Mouse (Mus musculus) hindbrain, embryonic 13.5 days (tissue): Measurements from ENCODE around the gene Rgs14. TPM values are rescaled to one million over a fixed set of nuclear protein-coding genes. Genes with fewer than 3 reads are reported as not detected.

Experiments used
- ATAC-seq: fragments of 200-750 bp; cut with Nextera tagmentation; 2 replicates; pipeline ENCODE4 v1.8.0; 2017; ENCODE audit warnings: moderate TSS enrichment; ENCODE audit not compliant: low FRiP score
- H3K27ac ChIP-seq: fragments of 300-500 bp; sonication (generic); 2 replicates; pipeline ENCODE4 v1.5.1; 2015; ENCODE audit warnings: inconsistent platforms, mild to moderate bottlenecking, moderate library complexity
- H3K27me3 ChIP-seq: fragments of 300-500 bp; sonication (generic); 2 replicates; pipeline ENCODE4 v1.6.1; 2015; ENCODE audit warnings: mild to moderate bottlenecking, inconsistent platforms
- H3K36me3 ChIP-seq: fragments of 300-500 bp; sonication (generic); 2 replicates; pipeline ENCODE4 v1.6.1; 2015; ENCODE audit warnings: mild to moderate bottlenecking, inconsistent platforms
- H3K4me1 ChIP-seq: fragments of 300-500 bp; sonication (generic); replicated peaks from 2 replicates; pipeline ENCODE4 v1.6.1; 2015; ENCODE audit warnings: inconsistent platforms
- H3K4me2 ChIP-seq: fragments of 300-500 bp; sonication (generic); 2 replicates; pipeline ENCODE4 v1.6.1; 2015; ENCODE audit warnings: inconsistent platforms, mild to moderate bottlenecking, moderate library complexity
- H3K4me3 ChIP-seq: fragments of 300-500 bp; sonication (generic); 2 replicates; pipeline ENCODE4 v1.5.1; 2015; ENCODE audit warnings: mild to moderate bottlenecking, inconsistent platforms
- H3K9ac ChIP-seq: fragments of 300-500 bp; sonication (generic); 2 replicates; pipeline ENCODE4 v1.6.1; 2015; ENCODE audit warnings: mild to moderate bottlenecking, inconsistent platforms
- H3K9me3 ChIP-seq: fragments of 300-500 bp; sonication (generic); 2 replicates; pipeline ENCODE4 v1.6.1; 2016; ENCODE audit warnings: inconsistent platforms
- WGBS: fragments of 180-500 bp; shearing (Covaris S2); methylation state at CpG from one replicate; pipeline ENCODE4 v1.1.7; 2015; 5-methylcytosine and 5-hydroxymethylcytosine counted together
- polyA plus RNA-seq: library from polyadenylated mRNA; unstranded; fragments of >200 nt; fragmentation: Nextera tagmentation; extraction: Ambion mirVana; gene quantifications from 2 replicates; pipeline ENCODE4 v1.2.1, GENCODE M21; 2015

The Rgs14 gene
- polyA plus RNA-seq, 1 experiment from 2014 or later = 0.29 TPM

DNA sequence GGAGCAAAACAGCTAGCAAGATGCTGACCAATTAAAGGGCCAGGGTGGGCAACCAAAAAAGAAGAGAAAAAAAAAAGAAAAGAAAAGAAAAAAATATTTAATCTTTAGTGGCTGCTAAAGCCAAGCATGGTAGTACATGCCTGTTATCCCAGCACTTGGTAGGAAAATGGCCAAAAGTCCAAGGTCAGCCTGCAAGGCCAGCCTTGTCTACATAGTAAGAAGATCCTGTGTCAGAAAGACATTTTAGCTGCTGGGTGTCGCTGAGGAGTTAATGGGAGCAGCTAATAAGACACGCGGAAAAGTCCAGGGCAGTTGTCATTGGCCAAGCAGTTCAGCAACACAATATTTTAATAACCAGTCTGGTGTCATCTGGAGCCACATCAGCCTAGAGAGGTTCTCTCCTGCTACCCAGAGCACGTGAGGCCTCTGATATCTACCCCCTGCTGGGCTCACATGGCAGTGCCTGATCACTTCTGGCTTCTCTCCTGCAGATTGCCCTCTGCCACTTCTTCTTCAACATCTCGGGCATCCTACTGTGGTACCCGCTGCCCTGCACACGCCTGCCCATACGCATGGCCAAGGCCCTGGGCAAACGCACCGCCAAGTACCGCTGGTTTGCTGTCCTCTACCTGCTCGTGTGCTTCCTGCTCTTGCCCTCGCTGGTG lies 43.2 kb downstream of the Rgs14 start:
- no peak for ATAC-seq
- Histone ChIP-seq H3K4me2 (no peak overlapping the region), H3K4me3 (no peak overlapping the region), H3K27me3 (peaks cover 41% of the 10 kb centered on the region), H3K9me3 (no peaks in the 10 kb centered on the region), H3K9ac (no peak overlapping the region), H3K27ac (no peak overlapping the region), H3K4me1 (peaks cover 10% of the 10 kb centered on the region), H3K36me3 (no peaks in the 10 kb centered on the region)
- 81% methylated on average over 13 of the region's 13 CpGs for WGBS

DNA sequence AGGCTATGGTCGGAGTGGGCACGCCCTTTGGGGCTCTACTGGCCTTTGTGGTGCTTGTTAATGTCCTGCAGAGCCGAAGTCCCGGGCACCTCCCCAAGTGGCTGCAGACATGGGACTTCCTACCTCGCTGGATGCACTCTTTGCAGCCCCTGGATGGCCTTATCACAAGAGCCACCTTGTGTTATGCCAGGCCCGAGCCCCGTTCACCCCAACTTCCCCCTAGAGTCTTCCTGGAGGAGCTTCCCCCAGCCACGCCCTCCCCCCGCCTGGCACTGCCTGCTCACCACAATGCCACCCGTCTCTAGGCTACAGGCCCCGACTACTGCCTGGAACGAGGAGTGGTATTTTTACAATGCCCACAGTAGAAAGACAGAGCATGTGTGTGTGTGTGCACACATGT lies 43.8 kb downstream of the Rgs14 start:
- no peaks in the 10 kb centered on the region for H3K9me3 ChIP-seq
- H3K4me3 ChIP-seq = no peak overlapping the region
- H3K9ac ChIP-seq = no peak overlapping the region
- H3K27me3 ChIP-seq = peaks cover 46% of the 10 kb centered on the region
- ATAC-seq = no peak
- peaks cover 16% of the 10 kb centered on the region for H3K4me1 ChIP-seq
- WGBS = 83% methylated on average over 12 of the region's 12 CpGs
- H3K27ac ChIP-seq = no peak overlapping the region
- H3K4me2 ChIP-seq = no peak overlapping the region
- H3K36me3 ChIP-seq = no peaks in the 10 kb centered on the region

- H3K4me2 ChIP-seq = peak within 1 kb of the TSS; percentile 69
- H3K27me3 ChIP-seq = peaks cover 56% of the 10 kb centered on the region
- H3K9ac ChIP-seq = peak within 1 kb of the TSS; percentile 70
- no peaks in the 10 kb centered on the region for H3K36me3 ChIP-seq
- peak within 1 kb of the TSS; percentile 44 for H3K4me3 ChIP-seq
- ATAC-seq = peak; percentile 70
- WGBS = 10% methylated on average over 41 of the region's 41 CpGs
- no peak within 1 kb of the TSS for H3K27ac ChIP-seq
- H3K4me1 ChIP-seq = peaks cover 17% of the 10 kb centered on the region
- no peaks in the 10 kb centered on the region for H3K9me3 ChIP-seq
These were observed 45.3 kb downstream of the Rgs14 start, which contains the start of gene Pfn3 for GRCm38 (mm10) chr13:55414743-55415380. Gene Pfn3 (minus strand): TSS chr13:55415232.

DNA sequence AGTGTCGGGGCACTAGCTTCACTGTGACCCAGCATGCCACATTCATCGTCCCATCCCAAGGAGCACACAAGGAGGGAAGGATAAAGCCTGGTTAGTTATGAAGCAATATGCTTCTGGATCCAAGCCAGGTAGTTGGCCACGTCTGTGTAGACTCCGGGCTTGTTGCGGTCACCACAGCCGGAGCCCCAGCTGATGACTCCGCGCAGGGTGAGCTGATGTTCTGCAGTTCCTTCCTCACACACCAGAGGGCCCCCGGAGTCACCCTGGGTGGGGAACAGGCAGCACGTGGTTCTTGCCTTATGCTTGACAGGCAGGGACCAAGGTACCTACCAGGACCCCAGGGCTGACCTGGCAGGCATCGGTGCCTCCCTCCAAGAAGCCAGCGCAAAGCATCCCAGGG lies 48.5 kb downstream of the Rgs14 start:
- Histone ChIP-seq H3K27ac (no peak overlapping the region), H3K4me3 (no peak overlapping the region), H3K9ac (no peak overlapping the region), H3K4me1 (peaks cover 34% of the 10 kb centered on the region), H3K36me3 (no peaks in the 10 kb centered on the region), H3K9me3 (no peaks in the 10 kb centered on the region), H3K27me3 (peaks cover 81% of the 10 kb centered on the region), H3K4me2 (peak overlapping the region; percentile 35)
- 10% methylated on average over 12 of the region's 12 CpGs for WGBS
- ATAC-seq = peak; percentile 51; the same call in 1 of the 2 replicates

DNA sequence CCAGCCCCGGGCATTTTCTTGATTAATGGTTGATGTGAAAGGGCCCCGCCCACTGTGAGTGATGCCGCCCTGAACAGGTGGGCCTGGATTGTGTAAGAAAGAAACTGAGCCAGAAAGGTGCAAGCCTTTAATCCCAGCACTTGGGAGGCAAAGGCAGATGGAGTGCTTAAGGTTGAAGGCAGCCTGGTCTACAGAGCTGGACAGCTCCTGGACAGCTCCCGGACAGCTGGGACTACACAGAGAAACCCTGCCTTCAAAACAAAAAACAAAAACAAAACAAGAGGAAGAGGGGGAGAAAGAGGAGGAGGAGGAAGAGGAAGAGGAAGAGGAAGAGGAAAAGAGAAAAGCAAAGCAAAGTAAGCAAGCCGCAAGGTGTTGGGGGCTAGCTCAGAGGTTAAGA lies 49.6 kb downstream of the Rgs14 start:
- peaks cover 73% of the 10 kb centered on the region for H3K27me3 ChIP-seq
- H3K4me3 ChIP-seq = no peak overlapping the region

DNA sequence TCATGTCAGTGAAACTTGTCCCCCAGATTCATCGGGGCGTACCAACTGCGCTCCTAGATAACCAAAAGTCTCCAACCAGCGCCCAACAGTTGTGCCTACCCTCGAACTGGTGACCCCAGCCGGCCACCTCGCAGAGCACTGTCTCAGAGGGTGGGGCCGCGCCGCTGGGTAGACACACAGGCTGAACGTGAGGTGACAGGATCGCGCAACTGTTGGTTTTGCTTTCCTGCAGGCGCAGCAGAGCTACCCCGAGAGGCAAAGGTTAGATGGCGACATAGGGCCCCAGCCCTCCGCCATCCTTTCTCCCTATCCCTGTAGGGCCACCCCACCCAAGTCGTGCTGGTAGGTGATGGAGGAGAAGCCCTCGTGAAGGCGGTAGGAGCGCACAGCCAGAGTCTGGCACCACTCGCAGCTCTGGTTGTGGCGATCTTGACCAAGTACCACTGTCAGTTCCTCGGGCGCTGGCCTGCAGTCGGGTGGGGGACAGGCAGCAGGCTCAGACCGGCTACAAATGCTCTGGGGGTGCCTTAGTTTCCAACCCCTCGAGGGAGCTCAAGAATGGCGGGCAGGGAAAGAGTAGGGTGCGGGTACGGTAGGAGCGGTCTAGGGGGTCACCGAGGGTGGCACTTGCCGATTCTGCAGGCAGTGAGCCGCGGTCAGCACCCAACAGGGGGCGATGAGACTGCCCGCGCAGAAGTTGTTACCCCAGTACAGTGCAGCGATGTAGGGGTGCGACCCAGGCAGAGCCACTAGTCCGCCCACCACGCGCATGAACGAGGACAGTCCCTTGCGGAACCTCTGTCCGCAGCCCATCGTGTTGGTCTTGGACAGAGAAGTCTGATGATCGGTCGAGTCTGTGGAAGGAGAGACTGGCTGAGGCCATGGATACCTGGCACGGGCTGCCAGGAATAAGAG lies 50.7 kb downstream of the Rgs14 start:
- Histone ChIP-seq H3K27ac (no peak overlapping the region), H3K4me2 (peak overlapping the region; percentile 50; the same call in 1 of the 2 replicates), H3K36me3 (no peaks in the 10 kb centered on the region), H3K27me3 (peaks cover 64% of the 10 kb centered on the region), H3K4me3 (peak overlapping the region; percentile 21; the same call in 1 of the 2 replicates), H3K9me3 (no peaks in the 10 kb centered on the region), H3K9ac (no peak overlapping the region; the same call in 1 of the 2 replicates), H3K4me1 (peaks cover 27% of the 10 kb centered on the region)
- no peak for ATAC-seq
- 34% methylated on average over 51 of the region's 51 CpGs for WGBS

More for the DNA sequence above, 49.6 kb downstream of the Rgs14 start:
- Histone ChIP-seq H3K4me2 (no peak overlapping the region), H3K4me1 (peaks cover 34% of the 10 kb centered on the region), H3K27ac (no peak overlapping the region), H3K36me3 (no peaks in the 10 kb centered on the region), H3K9me3 (no peaks in the 10 kb centered on the region), H3K9ac (no peak overlapping the region)
- 87% methylated on average over 5 of the region's 5 CpGs for WGBS
- ATAC-seq = no peak

GRCm38 (mm10) chr13:55420933-55421800 lies 51.6 kb downstream of the Rgs14 start:
- WGBS = 16% methylated on average over 35 of the region's 35 CpGs
- no peaks in the 10 kb centered on the region for H3K36me3 ChIP-seq
- H3K4me2 ChIP-seq = peak overlapping the region; percentile 50
- no peak overlapping the region for H3K27ac ChIP-seq
- peaks cover 64% of the 10 kb centered on the region for H3K27me3 ChIP-seq
- ATAC-seq = peak; percentile 64
- peak overlapping the region; percentile 21 for H3K4me3 ChIP-seq
- peaks cover 26% of the 10 kb centered on the region for H3K4me1 ChIP-seq
- H3K9ac ChIP-seq = peak overlapping the region; percentile 55
- H3K9me3 ChIP-seq = no peaks in the 10 kb centered on the region

DNA sequence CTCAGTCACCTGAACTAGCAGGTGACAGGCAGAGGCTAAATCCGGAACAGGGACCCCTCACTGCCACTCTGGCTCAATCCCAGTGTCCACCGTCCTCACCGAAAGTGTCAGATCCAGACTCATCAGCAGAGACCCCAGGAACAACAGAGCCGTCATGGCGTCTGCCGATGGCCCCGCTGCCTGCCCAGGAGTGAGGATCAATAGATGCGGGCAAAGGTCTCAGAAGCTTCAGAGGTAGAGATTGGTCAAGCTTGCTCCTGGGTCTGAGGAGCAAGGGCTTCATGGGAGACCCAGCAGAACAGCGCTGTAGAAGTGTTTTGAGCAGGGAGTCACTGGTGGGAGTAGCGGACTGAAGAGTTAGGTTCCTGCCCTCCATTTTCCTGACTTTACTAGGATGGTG lies 57.1 kb downstream of the Rgs14 start, which contains the start of gene F12:
Gene F12 (minus strand): TSS at position 181 of the 400 bp plus-strand sequence.
- Histone ChIP-seq H3K4me1 (peaks cover under 1% of the 10 kb centered on the region), H3K4me2 (no peak within 1 kb of the TSS), H3K4me3 (no peak within 1 kb of the TSS), H3K27me3 (peaks cover 23% of the 10 kb centered on the region), H3K9ac (no peak within 1 kb of the TSS), H3K36me3 (no peaks in the 10 kb centered on the region), H3K9me3 (no peaks in the 10 kb centered on the region), H3K27ac (no peak within 1 kb of the TSS)
- WGBS = 91% methylated on average over 10 of the region's 10 CpGs
- ATAC-seq = no peak

DNA sequence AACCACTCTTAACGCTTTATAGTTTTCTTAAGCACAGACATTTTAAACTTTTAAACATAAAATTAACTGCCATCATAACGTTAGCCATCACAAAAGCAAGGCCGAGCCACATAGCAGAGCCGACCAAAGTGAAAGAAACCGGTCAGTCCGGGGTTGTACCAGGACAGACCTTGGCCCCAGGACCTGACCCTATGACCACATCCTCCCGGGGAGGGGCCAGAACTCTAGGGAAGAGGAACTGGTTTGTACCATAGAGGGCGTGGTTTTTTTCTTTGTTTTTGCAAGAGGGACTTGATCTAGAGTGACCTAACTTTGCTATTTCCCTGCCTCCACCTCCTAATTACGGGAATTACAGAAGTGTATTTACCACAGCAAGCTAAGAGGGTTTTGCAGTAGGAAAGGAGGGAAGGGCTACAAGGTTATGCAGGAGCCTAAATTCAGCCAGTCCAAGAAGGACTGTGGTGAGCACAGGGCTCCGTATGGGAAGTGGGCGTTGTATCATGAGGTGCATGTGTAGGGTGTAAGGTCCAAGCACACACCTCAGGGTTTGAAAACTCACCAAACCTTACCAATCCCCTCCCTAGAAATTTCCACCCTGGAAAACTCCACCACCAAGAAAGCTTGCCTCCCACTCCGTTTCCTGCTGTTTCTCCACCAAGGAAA lies 59.8 kb downstream of the Rgs14 start:
- Histone ChIP-seq H3K27ac (no peak overlapping the region), H3K4me1 (no peaks in the 10 kb centered on the region), H3K4me2 (no peak overlapping the region), H3K9me3 (peaks cover 5% of the 10 kb centered on the region; the same call in 1 of the 2 replicates), H3K36me3 (no peaks in the 10 kb centered on the region), H3K4me3 (no peak overlapping the region), H3K27me3 (0 out of 2 replicates have a peak, but pooled peaks cover 6% of the 10 kb centered on the region), H3K9ac (no peak overlapping the region)
- 75% methylated on average over 12 of the region's 12 CpGs for WGBS
- ATAC-seq = no peak

GRCm38 (mm10) chr13:55430566-55430965 lies 61.0 kb downstream of the Rgs14 start:
- 91% methylated on average over 2 of the region's 2 CpGs for WGBS
- Histone ChIP-seq H3K4me3 (no peak overlapping the region), H3K36me3 (no peaks in the 10 kb centered on the region), H3K27ac (no peak overlapping the region), H3K27me3 (0 out of 2 replicates have a peak, but pooled peaks cover 6% of the 10 kb centered on the region), H3K4me2 (no peak overlapping the region), H3K9ac (no peak overlapping the region), H3K9me3 (peaks cover 5% of the 10 kb centered on the region; the same call in 1 of the 2 replicates), H3K4me1 (no peaks in the 10 kb centered on the region)
- ATAC-seq = no peak
